Mouse (Mus musculus) kidney, postnatal 4 days (tissue): ENCODE results near the gene H2afy.

Source experiments
- DNase-seq, 2 experiments: peaks; one replicate each; pipeline ENCODE4 v3.0.0; 2021; ENCODE audit warnings: mixed read lengths in 2 of 2

H2afy gene

DNA sequence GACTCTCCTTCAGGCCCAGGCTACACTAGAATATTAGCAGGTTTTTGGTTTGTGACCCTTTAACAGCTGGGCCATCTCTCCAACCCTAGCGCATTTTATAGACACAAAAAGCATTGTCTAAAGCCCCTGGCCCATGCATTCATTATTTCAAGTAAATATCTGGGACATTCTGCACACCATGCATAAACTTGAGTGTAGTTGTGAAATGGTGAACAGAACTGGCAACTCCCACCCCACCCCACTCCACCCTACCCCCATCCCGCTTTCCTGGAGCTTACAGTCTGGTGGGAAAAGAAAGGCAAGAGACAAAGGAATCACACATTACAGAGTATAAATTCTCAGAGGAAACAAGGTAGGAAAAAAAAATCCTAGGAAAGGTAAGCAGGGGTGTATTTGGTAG, at the start of gene H2afy:
TSS of gene H2afy (minus strand) at position 162 of the 400 bp plus-strand sequence.
- no peak for DNase-seq

DNA sequence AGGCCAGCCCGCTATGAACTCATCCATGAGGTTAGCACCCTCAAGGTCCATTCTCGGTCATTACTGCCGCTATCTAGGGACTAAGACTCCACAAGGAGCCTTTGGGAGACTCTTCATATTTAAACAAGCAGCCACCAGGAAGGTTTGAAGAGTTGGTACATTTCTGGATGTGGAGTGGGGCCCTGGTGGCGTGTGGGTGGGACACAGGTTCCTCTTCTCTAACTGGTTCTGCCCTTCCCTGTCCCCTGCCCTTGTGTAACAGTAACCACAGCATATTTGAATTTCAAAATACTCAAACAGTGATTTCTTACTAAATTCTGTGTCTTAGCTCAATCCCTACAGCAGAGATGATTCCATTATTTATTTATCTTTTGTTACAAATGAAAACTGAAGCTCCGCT, 47.5 kb upstream of the H2afy start:
- DNase-seq = no peak

DNA sequence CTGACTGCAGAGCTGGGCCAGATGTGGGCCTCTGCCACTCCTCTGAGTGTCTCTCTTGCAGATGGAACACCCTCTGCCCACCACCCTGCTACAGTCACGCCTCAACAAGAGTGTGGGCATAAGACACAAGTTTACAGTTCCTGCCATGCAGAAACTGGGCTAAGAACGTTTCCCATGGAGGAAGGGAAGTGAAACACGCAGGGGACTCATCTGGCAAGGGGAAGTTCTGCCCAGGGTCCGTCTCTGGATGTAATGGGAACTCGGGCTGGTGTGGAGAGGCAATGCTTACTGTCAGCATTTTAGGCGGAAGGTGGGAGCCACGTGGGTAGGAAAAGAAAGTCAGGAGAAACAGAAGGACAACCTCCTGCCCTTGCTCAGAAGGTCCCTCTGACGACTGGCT, 45.3 kb upstream of the H2afy start:
- no peak for DNase-seq

DNA sequence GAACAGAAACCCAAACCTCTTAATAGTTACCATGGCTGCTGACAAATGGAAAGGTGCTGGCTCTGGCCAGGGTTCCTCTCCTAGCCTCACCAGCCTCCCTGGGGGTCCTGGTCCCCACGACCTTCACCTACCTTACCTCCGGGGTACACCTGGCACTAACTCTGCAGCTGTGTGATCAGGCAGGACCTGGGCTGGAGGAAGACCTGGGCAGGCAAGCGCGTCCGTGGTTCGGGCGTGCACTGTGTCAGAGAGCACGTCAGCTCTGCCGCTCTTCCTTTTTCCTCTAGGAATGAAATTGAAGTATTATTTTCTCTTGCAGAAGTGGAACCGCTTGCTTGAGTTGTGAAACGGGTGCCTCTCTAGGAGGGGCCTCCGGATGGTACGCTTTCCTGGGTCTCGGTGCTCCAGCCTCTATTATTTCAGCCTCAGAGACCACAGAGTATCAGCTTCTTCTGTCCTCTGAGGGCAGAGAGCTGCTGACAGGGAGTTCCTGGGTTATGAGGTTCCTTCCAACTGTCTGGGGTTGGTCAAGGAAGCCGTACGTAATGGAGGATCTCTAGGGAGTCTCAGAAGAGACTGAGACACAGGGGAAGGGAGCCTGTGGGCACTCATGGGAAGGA, 42.4 kb upstream of the H2afy start, which contains the start of gene Tifab:
TSS of gene Tifab (minus strand) at position 470 of the 620 bp plus-strand sequence.
- DNase-seq = no peak

DNA sequence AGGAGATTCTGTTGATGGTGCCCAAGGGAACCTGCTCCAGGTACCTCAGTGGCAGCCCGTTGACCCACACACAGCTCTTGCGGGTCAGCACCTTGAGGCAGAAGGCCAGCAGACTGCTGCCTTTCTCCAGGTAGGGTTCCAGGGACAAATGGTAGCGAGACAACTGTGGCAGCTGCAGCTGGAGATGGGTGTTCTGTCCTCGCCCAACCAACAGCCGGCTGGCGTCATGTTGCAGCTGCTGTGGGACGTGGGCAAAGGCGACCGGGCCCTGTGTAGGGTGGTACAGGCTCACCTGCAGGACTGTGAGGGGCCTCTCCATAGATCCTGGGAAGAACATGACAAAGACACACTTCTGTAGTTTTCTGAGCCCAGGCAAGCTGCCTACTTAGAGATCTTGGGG, 40.1 kb upstream of the H2afy start:
- no peak for DNase-seq

DNA sequence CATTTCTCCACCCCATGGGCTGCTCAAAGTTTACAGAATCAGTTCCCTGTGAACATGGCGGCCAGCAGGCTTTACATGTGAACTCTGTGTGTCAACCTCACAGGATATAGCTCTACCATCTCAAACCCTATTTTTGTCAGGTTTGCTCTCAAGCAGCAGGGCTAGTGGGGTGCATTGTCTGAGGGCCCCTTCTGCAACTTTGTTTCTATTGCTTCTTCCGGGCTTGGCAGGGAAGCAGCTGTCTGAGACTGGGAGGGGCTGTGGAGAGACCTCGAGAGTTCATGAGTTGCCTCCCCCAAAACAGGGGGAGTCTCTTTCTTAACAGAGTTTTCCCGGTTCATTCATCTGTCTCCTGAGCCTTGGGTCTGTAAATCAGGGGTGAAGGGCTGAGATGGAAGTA, 39.7 kb upstream of the H2afy start:
- DNase-seq = peak in 1 of 2 experiments; percentile 35

DNA sequence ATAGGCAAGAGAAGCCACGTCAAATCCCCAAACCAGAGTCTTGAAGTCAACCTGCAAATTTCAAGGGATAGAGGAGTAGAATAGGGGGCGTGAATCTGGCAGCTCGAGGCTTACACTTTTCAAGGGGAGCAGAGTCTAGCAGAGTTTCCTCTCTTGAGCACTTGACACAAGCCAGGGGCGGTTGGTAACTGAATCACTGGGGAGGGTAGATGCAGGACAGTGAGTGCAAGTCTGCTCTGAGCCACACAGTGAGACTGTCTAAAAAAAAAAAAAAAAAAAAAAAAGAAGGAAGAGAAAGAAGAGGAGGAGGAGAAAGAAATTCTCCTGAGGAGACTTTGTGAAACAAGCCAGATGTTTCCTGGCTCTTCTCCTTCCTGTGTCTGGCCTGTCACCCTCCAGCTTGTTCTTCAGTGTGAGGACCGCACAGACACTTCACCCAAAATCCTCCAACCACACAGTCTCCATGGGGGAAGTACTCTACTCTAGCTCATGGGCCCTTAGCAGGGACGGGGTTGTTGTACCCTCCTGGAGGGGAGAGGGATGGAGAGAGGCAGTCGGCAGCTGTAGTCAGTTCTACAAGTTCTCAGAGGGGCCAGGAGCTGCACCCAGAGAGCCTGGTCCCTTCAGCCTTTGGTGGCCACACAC, 36.9 kb upstream of the H2afy start:
- peak; percentile 24 to 30 for DNase-seq

DNA sequence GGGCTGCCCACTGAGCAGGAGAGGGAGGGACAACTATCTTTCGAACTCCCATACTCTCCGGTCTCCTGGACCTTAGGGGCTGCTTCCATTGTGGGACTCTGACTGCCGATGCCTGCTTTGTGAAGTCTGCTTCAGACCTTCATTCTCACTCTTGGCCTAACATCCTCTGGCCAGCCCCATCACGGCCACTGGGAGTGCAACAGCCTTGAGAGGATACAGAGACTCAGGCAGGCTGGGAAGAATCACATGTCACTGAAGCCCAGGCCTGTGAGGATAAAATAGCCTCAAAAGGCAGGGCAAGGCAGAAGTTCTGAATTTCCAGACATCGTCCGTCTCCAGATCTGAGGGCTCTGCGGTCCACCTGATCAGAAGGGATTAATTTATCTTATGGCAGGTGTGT, 35.9 kb upstream of the H2afy start:
- DNase-seq = peak; percentile 54 to 69

DNA sequence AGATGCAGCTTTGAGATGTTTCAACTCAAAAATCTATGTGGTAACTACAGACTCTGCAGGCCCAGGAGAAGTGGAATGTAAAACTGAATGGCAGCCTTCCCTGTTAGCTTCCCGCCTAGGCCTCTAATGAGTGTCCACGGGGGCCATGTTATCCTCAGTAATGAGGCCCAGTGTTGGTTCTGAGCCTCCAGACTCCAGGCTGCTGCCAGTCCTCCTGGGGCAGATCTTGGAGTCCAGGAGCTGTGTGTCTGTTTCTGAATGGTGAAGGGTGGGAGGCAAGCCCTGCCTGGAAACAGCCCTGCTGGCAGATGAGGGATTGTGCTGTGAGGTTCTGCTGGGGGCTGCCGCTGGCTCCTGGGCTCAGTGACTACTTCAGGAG, 32.2 kb upstream of the H2afy start:
- DNase-seq = peak in 1 of 2 experiments; percentile 37

DNA sequence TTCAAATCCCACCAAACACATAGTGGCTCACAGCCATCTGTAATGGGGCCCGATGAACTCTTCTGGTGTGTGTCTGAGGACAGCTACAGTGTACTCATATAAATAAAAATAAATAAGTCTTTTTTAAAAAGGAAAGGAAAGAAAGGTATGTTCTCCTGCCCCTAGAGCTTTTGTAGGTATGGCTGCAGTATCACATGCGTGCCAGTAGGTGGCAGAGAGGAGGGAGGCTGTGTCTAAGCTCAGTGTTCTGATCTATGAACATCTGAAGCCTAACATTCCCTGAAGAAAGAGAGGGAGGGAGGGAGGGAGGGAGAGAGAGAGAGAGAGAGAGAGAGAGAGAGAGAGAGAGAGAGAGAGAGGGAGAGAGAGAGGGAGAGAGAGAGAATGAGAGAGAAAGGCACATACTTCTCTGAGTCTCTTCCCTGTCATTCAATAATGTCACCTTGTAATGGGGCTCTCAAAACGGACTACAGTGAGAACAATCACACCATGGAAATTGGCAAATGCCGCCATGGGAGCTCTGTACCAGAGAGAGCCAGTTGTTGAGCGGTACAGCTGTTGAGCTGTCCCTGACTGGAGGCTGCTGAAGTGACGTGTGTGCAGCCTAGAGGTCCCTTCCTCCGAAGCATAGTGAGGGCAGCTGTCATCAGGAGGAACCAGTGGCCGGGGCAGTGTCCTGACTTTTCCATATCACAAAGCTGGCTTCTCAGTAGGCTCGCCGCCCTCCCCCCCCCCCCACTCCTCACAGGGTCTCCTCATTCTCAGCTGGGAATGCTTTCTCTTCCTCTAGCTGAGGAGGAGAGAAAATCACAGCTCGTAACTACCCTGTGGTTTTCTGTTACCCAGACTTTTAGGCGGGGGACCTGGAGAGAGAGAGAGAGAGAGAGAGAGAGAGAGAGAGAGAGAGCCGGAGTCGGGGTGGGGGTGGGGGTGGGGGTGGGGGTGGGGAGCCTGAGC, 31.6 kb upstream of the H2afy start:
- DNase-seq = peak; percentile 50 to 61

DNA sequence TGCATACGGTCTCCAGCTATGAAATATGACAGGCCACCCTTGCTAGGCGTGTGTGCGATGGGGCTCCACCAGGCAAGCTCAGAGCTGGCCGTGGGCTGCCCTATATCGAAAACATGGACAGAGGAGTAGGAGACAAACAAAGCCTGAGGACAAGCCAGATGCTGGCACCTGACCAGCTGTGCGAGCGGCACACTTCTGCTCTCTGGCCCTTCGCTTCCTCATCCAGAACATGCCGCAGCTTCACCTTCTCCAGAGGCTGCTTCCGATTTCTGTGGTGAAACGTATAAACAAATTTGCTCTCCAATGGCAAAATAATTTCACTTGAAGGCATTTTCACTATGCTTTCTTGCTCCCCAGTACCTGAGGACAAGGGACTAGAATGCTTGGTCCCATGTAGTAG, 29.4 kb upstream of the H2afy start:
- no peak for DNase-seq

DNA sequence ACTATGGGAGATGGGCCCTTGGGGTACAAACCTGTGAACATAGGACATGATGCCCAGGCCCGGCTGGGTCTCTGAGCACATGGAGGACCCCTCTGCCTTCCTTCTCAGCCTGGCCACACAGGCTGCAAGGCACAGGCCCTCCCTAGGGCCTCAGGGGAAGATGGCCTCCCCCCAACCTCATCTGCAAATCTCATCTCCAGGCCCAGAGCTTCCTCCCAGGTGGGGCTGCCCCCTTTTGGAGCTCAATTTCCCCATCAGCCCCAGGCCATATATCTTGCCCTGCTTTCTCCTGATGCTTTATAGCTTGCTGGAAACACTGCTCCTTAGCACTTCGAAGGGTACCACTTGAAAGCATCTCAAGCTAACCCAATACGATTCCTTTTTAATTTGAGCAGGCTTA, 28.2 kb upstream of the H2afy start:
- DNase-seq = no peak

DNA sequence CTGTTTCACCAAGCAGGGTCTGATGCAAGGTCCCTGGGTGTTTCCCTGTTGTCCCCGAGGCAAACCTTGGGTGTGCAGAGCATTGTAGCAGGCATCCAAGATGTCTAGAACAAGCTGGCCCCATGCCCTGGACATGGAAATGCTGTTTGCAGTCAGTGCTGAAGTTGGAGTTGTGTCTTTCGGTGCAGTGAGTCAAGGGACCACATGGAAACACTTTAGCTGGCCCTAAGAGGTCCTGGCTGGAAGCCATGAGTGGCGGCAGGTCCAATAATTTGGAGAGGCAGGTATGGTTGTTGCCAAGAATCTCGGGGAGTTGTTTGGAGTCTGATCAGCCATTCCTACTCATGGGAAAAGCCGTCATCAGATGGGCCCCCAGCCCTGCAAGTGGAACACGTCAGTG, 27.6 kb upstream of the H2afy start:
- DNase-seq = peak; percentile 52 to 63

DNA sequence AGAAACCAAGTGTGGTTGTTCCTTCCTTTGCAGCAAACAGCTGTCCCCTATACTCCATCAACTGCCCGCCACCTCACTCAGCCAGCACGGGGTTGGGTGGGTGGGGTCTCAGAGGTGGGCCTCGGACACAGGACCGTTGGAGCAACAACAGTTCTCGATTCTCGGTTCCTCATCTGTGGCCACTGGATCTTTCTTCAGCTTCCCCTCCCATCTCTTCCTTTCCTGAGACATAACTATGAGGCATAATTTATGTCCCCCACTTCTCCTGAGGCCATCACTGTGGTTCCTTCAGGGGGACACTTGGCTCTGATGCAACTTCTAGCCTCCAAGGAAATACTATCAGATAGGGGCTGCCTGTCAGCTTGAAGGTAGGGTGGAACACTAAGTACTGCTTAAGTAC, 26.7 kb upstream of the H2afy start:
- DNase-seq = no peak

DNA sequence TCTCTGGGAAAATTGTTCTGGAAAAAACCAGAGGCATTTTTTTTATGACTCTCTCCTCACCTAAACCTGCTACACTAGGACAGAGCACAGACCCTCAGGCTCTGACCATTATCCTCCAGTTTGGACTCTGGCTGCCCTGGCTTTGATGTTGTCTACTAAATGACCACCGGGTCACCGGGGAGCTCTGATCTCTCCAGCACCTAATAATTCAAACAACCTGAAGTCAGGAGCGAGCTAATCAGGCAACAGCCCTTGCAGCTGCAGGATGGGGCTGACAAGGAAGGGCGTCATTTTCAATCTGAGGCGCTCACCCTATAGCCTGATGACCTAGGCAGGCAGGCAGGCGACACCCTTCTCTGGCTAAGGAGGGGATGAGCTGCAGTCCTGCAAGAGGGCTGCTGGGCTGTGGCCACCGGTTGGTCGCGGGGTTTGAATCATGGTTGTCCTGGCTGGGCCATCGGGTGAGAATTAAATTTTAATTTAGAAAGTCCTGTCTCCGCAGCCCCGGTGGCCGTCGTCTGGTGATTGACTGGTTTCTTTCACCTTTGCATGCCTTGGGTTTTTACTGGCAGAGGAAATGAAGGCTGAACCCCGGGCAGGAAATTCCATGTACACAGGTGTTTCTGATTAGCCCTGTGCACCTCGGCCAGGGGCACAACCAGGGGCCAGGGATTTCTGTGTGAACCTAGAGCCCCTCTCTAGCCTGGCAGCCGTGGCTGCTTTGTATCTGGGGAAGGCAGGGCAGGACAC, 23.6 kb upstream of the H2afy start:
- peak in 1 of 2 experiments; percentile 21 for DNase-seq

DNA sequence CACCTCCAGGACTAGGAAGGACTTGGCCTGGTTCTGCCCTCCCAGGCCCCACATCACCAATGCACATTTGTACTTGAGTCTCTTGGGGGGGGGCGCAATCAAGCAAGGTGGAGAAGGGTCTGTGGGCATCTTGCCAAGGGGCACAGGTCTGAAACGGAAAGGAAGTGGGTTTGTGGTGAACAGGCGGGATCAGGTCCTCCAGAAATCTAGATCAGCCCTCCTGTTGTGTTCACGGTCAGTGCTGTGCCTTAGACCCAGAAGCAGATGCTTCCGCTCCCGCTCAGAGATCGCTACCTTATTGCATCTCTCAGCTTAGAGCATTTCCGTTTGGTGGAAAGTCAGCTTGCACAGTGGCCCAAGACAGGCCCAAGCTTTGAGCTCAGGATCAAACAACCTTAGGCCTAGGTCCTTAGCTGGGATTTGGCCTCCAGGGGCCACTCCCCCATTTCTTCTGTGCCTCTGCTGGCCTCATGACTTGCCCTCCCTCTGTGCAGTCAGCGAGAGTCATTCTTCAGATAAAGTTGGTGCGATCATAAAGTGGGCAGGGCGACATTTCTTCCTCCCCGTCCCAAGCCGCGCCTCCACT, 22.9 kb upstream of the H2afy start:
- peak; percentile 20 to 31 for DNase-seq

DNA sequence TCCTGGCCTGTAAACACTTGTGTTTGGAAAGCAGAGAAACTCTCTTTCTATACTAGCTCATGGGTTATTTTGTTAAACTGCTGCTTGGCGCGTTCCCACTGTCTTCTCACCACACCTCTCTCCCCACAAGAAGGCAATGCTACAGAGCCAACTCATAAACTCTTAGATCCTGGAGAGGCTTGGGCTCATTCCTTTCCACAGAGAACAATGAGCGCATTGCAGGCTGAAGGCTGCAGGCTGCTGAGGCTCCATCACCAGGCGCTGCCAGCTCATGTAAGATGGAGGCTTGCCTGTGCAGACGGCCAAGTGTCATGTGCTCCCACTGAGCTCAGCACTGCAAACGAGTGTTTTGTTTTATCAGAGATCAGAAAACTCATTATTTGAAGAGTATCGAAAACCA, 19.5 kb upstream of the H2afy start:
- no peak for DNase-seq

DNA sequence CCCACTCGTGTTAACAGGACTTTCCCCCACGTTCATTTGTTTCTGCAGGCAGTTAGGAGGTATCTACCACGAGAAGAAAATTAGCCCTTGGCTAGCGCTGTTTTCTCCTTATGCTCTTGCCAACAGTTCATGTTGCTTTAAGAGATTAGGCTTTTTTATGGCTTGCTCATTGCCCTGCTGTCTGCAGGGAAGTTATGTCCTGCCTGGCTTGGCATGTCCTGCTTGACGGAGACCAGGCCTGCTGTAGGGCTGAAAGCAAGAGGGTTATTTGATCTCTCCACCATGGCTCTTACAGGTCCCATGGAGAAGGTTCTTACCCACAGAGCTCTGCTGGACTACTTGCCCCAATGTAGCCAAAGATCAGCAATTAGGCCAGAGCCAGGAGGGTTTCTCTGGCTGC, 18.9 kb upstream of the H2afy start:
- DNase-seq = peak; percentile 40 to 59

DNA sequence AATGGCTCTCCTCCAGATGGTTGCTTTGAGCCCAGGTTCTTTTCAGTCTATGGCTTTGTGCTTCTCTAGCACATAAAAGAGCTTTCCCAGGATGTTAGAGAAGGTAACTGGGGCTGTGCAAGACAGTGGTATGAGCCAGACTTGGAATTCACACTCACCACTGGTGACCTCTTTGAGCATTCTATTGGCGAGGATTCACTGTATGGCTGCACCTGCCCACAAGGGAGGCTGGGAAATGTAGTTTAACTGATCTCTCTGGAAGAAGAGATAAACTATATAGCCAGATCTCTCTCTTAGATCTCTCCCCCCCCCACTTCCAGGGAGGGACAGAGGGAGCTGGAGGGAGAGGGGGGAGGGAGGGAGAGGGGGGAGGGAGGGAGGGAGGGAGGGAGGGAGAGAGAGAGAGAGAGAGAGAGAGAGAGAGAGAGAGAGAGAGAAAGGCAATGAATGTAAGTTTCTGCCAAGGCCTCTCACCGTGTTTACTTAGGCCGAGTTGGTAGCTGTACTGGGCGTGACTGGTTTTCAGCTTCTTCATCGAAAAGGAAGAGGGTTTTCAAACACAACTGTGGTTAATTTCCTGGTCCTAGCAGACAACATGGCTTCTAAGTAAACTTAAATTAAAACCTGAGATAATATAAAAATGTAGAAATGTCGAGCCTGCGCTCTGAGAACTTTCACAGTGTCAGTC, 16.8 kb upstream of the H2afy start:
- DNase-seq = no peak

DNA sequence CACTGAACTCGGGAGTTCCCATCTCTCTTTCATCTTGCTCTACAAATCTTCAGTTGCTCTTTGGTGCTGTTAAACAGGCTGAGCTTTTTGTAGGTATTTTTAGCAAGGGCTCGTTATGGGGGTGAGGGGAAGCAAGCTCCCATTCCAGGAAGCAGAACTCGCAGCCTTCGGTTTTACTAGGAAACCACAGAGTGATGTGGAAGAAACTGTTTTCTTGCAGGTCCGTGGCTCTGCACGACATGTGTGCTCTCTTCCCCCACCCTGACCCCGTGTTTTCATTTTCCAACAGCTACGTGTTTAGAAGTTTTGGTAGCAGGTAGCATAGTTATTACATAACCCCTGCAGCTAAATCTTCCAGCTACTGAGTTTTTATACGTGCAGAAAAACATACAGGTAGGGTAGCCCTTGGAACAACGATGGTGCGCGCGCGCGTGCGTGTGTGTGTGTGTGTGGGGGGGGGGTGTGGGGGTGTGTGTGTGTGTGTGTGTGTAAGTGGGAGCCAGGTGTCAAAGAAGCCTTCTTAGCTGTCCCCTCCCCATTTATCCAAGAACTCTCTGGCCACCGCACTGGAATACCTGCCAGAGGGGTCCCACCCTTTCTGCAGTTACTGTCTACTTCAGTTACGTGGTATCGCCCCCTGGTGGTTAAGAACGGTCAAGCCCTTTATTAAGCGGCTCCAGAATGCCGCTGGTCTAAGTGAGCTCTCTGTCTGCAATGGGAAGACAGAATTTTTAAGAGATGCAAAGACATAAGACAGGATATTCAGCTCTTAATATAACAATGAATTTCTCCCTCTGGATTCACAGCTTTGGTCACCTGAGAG, 15.5 kb upstream of the H2afy start:
- DNase-seq = peak; percentile 81 to 84

DNA sequence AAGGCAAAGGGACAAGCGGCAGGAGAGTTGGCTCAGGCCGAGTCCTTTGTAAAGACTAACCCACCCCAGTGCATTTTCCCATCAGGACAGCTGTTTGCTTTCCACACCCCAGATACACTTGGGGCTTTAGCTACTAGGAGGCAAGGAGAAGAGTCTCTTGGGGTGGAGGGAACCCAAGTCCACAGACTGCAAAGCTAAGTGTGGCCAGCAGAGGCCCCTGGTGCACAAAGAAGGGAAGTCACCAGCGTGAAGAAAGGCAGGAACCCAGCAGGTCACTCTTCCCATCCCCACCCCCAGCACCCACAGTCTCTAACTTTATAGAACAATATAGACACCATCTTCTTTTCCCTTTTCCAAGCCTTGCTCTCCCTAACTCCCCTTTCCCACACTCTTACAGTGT, 9.4 kb upstream of the H2afy start:
- peak; percentile 57 to 70 for DNase-seq
